Mouse (Mus musculus): ENCODE data around the gene Ddx6.
A peak's percentile ranks its signal among the peaks of the same experiment; 100 is the strongest.

Ddx6 gene

DNA sequence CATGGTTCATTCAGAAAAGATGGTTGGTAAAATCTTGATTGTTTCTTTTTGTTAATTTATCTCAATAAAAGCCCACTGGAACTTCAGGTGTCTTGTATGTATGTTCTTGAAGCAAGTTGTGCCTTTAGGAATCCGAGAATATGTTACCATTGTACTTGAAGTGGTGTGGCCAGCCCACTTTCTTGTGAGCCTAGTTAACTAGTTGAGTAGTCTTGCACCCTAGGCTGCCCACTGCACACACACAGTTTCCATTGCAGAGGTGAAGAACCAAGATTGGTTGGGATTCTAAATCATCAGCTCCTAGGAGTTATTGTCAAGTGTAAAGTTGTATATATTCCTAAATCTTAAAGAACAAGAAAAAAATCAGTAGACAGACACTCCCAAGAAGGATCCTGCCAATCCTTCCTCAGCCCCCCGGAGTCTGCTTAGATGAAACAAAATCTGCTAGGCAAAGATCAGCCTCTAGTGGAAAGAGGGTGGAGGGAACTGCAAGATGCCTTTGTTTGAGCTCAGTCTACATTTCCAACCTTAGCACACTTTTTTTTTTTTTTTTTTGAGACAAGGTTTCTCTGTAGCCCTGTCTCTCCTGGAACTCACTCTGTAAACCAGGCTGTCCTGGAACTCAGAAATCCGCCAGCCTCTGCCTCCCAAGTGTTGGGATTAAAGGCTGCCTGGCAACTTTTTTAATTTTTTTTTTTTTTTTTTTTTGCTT is 36.1 kb downstream of the Ddx6 start:
- no peak for DNase-seq (ENCODE audit: low spot score in 2 of 2)

DNA sequence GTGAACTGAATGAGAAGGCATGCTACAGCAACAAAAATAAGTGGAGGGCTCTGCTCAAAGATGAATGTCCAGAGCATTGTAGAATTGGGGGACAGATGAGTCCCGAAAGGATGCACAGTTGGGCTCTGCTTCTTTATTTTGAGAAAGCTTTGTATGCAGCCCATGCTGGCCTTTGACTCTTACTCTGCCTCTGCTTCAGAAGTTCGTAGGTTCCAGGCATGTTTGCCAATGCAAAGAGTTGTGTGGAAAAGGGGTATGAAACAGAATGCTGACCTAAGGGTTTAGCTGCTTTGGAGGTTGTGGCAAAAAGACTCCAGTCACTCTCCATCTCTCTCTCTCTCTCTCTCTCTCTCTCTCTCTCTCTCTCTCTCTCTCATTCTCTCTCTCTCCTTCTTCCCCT is 36.9 kb downstream of the Ddx6 start:
- no peak for DNase-seq (ENCODE audit: low spot score in 2 of 2)

DNA sequence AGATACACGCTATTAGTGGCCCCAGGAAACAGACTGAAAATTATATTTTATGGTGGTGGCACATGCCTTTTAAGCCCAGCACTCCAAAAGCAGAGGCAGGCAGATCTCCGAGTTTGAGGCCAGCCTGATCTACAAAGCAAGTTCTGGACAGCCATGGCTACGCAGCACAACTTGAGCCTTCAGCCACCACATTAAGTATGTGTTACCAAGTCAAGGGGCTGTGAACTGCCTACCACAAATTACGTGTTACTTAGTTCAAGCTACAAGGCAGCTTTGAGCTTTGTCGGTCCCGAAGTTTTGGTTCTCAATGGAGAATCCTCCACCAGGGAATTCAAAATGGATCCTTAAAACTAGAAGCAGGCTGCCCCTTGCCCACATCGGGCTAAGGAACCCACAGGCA is 38.4 kb downstream of the Ddx6 start:
- no peak for DNase-seq (ENCODE audit: low spot score in 2 of 2)

DNA sequence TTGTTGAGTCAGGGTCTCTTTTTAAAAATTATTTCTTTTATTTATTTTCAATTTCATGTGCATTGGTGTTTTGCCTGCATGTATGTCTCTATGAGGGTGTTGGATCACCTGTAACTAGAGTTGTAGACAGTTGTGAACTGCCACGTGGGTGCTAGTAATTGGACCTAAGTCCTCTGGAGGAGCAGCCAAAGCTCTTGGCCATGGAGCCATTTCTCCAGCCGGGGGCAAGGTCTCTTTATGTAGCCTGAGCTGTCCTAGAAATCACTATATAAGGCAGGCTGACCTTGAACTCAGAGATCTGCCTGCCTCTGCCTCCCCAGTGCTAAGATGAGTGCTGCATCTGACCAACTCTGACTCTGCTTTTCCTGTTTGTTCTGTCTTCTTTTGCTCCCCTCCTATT is 39.5 kb downstream of the Ddx6 start:
- DNase-seq (ENCODE audit: low spot score in 2 of 2): no peak

DNA sequence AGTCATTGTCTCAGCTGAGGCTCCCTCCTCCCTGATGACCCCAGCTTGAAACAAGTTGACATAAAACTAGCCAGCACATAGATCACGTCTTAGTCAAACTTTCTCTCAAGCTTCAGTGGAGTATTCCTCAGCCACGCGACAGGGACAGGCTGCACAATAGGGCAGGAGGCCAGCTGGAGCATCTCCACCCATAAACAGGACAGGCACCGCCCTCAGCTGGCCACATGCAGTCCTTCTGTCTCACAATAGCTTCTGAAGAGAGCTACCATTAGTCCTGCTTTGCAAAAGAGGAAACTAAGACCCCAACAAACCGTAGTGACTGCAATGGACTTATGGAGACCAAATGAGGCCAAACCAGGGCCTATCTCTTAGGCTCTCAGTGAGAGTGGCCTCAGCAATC is 40.8 kb downstream of the Ddx6 start:
- no peak for DNase-seq (ENCODE audit: low spot score in 2 of 2)

DNA sequence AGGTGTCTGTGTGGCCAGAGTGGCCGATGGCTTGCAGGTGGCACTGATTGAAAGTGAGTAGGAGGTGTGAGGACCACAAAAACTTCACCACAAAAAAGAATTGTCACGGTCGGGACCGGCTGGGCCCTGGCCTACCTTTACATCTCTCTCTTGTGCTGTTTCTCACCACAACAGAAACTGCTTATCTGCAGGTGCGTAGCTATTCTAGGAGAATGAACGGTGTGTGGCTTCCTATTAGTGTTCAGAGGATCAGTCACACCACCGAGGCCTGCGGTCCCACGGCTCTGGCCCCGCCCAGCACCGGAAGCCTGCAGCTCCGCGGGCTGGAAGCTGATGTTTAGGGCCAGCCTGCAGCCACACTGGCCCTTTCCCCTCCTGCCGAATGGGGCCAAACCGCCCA is 41.2 kb downstream of the Ddx6 start:
- DNase-seq (ENCODE audit: low spot score in 2 of 2): no peak

DNA sequence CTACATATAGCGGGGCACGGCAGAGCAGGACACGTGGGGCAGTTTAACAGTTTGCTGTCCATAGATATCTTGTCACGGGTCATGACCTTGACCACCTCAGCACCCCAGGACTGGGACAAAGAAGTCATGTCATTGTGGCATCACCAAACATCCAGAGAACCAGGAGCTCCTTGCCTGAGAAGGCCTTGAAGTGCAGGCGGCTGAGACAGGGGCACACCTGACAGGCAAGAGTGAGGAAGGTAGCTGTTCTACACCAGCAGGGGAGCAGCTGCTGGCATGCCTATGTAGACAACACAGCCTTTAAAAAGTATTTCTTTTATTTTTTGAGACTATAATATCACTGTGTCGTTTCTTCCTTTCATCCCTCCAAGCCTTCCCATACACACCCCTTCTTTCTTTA is 41.7 kb downstream of the Ddx6 start:
- DNase-seq (ENCODE audit: low spot score in 2 of 2): no peak

DNA sequence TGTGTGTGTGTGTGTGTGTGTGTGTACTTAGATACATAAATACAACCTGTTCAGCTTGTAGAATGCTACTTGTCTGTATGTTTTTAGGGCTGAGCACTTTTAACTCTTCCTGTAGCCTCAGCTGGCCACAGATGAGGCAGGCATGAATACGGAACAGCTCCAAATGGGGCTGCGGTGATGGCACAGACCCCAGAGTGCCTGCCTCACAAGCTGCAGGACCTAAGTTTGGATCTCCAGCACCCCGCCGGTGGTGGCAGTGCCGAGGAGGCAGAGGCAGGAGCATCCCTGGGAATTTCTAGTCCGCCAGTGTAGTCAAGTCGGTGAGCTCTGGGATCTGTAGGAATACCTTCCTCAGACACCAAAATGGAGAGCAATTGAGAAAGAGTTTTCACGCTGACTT is 42.3 kb downstream of the Ddx6 start:
- no peak for DNase-seq (ENCODE audit: low spot score in 2 of 2)

DNA sequence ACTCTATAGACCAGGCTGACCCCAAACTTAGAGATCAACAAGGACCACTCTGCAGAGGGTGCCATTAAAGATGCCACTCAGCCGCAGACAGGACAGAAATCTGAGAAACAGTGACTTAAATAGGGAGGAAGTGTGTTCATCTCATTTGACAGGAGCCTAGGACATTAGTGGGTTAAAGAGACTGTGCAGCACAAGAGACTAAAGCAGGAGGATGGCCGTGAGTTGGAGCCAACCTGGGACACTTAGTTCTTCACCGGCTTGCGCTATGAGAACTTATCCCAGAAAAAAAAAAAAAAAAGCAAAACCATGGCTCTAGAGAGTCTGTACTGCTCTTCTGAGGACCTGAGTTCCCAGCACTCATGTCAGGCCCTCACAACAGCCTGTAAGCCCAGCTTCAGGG is 43.0 kb downstream of the Ddx6 start:
- no peak for DNase-seq (ENCODE audit: low spot score in 2 of 2)

DNA sequence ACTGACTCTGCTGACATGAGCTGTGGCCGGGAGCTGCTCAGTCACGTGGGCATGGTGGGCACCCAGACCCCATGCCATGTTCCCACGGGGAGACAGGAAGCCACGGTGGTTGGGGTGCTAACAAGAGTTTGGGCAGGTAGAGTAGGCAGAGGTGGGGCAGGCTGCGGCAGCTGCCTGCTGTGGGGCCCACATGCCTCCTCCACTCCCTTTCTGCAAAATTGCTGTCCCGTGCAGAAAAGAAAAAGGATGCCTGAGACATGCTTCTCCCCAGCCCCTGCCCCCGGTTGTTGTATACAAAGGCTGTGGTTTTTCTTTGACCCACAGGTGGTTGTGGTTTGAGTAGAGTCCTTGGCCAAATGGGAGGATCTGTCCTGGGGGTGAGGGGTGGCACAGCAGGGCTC is 44.2 kb downstream of the Ddx6 start:
- DNase-seq (ENCODE audit: low spot score in 2 of 2): no peak

DNA sequence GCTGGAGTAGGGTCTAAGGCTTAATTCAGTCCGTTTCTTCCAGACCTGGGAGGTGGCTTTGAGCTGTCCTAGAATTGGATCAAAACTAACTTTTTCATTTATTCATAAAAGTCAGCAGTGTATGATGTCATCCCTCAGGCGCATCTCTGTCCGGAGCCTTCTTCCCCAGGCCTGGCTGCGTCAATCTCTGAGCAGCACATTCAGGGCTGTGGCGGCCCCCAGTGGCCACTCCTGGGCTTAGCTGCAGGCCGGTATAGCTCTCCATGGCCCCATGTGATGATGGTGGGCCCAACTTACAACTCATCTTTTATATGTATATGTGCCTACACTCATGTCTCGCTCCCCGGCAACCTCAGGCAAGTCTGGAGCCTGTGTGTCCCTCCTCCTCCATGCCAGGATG is 47.3 kb downstream of the Ddx6 start:
- DNase-seq (ENCODE audit: low spot score in 2 of 2): peak in 1 of 2 experiments; percentile 59

DNA sequence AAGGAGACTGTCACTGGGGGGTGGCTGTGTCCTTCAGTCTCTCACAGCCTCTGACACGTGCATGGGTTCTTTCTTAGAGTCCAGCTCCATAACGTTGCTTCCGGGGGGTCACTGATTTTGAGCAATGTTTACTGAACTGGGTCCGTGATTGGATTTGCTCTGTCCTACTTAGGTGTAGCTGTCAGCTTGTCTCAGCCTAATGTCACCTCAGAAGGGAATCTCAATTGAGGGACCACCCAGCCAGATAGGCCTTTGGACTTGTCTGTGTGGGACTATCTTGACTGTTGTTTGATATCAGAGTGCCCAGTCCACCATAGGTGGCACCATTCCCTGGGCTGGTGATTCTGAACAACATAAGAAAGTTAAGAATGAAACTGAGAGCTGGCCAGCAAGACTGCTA is 49.2 kb downstream of the Ddx6 start:
- no peak for DNase-seq (ENCODE audit: low spot score in 2 of 2)

DNA sequence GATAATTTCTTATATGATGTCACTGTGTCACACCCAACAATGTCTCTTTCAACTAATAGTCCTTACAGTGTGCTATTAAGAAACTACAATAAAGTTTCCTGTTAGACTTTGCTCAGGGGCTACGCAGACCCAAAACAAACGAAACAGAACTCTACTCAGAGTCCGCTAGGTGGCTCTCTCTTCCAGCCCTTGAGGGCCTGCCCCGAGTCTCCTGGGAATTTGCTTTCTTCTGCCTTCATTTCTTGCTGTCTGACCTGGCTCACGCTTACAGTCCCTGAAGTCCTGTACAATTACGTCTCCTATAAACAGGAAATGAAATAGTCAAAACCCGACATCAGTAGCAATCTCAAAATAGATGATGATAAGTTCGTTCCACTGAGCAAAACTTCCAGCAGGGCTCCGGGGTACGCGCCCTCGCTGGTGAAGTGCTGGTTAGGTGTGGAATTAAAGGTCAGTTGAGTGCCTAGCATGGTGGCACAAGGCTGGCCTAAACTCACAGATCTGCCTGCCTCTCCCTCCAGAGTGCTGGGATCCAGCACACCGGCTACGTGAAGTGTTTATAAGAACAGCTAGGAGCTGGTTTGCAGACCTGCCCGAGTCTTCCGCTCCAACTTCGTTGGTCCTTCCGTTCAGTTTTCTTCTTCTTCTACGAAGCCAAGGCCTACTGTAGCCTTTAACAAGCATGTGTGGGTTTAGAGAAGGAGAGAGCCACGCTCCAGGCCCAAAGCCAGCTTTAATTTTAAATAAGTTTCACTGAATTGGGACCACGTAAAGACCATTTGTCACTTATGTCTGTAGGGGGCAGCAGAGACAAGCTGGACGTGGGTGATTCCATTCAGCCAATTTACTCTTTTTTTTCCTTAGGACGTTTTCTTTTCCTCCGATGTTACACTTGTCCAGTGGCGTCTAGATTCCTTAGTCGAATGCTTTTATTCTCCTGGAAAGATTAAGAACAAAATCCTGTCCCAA is 50.7 kb downstream of the Ddx6 start:
- peak in 1 of 2 experiments; percentile 72 for DNase-seq (ENCODE audit: low spot score in 2 of 2)

DNA sequence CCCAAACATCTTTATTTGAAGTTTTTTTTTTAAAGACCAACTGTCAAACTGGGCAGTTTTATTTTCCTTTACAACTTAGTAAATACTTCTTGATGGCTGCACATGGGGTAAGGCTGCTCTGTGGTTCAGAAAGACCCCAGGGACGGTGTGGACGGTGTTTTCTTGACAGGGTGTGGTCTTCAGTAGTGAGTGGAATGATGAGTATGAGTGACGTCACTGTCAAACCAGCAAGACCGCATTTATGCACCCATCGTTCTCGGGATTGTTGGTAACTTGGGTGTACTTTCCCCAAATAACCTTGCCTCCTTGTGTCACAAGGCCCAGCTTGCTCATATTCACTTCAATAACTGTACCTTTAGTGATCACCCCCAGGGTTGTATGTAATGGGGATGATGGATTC is 59.0 kb downstream of the Ddx6 start:
- no peak for DNase-seq (ENCODE audit: low spot score in 2 of 2)

DNA sequence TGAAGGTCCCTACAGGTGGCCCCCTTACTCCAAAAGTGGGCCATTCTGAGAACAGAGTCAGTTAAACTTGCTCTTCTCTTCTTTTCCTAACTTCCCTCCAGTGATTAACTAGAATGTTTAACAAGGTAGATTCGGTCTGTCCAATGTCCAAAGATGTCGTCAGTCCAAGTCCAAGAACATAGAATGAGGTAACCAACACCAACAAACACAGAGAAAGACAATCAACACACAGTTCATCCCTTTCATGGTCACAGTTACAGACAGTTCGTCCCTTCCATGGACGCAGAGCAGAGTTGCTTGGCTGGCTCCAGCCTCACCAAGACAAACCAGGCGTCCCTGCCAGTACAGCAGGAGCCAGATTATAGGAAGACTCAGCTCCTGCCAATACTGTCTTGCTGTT is 66.7 kb downstream of the Ddx6 start:
- DNase-seq (ENCODE audit: low spot score in 2 of 2): no peak

DNA sequence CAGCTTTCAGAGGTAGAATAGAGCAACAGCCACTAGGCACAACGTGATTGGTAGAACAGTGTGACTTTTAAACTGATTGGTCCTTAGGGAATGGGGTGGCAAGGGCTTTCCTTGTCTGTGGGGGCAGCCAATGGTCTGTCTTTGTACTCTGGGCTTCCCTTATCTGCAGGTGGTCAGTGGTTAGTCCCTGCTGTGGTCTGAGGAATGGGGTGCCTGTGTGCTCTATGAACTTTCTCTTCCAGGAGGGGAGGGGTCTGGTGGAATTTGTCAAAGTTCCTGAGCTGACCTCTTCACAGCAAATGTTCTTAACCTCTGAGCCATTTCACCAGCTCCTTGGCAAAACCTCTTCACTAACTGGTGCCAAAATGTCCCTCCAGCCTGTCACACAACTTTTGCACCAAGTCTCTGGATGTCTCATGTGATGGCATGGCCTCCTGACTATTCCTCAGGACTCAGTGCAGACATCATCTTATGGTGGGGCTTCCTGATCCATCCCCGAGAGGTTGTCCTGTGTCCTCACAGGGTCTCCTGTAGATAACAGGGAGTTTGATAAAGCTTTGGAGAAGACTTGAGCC is 67.7 kb downstream of the Ddx6 start:
- no peak for DNase-seq (ENCODE audit: low spot score in 2 of 2)

DNA sequence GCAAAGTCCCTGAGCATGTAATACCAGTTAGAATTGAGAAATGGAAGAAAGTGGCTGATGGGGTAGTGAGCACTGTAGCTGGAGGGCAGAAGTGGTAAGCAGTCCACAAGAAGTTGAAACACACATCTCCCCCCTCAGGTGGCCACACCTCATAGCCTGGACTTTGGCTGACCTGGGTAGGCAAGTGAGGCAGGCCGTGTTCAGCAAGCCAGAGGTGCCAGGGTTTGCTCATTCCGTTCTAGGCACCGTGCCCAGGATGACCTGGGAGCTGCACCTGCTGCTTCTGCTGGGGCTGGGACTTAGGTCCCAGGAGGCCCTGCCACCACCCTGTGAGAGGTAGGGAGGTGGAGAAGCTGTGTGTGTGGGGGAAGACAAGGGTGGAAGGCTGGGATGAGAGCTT is 68.3 kb downstream of the Ddx6 start, which contains the start of gene Treh:
Gene Treh (plus strand): TSS at position 229 of the 400 bp plus-strand sequence.
- no peak for DNase-seq (ENCODE audit: low spot score in 2 of 2)

DNA sequence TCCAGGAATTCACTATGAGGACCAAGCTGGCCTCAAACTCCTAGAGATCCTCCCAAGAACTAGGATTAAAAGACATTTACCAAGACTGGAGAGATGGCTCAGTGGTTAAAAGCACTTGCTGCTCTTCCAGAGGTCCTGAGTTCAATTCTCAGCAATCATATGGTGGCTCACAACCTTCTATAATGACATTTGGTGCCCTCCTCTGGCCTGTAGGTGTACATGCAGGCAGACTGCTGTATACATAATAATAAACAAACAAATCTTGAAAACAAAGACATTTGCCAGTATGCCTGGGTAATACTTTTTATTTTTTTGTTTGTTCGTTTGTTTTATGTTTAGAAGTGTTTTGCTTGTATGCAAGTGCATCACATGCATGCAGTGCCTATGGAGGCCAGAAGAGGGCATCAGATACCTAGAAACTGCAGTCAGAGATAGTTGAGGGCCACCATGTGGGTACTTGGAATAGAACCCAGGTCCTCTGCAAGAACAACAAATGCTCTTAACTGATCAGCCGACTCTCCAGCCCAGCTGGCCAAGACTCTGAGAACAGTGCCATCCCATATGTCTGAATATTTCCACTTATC is 73.7 kb downstream of the Ddx6 start:
- no peak for DNase-seq (ENCODE audit: low spot score in 2 of 2)

DNA sequence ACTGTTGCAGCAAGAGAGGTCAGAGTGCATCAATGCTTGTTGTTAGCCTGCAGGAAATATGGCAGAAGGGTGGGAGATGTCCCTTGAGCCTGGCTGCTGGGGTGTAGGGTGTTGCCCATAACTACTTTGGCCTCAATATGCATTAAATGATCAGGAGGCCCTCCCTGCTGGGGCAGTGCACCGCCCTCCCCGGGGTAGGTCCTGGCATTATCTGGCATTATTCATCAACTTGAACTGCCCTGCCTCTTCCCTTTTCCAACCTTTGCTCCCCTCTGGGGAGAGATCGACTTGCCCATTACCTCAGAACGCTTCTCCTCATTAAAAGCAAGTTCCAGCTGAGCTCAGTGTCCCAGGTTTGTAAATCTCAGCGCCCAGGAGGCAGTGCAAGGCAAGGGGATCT is 74.9 kb downstream of the Ddx6 start:
- DNase-seq (ENCODE audit: low spot score in 2 of 2): no peak

DNA sequence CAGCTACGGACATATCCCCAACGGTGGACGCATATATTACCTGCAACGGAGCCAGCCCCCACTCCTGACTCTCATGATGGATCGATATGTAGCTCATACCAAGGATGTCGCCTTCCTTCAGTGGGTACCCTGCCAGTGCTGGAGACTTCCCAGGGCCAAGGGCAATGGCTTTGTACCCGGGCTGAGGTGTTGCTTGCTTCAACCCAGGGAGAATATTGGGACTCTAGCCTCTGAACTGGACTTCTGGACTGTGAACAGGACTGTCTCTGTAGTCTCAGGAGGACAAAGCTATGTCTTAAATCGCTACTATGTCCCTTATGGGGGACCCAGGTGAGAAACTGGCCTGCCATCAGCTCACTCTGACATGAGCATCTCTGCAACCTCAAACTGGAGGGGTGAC is 78.4 kb downstream of the Ddx6 start:
- DNase-seq (ENCODE audit: low spot score in 2 of 2): no peak

DNA sequence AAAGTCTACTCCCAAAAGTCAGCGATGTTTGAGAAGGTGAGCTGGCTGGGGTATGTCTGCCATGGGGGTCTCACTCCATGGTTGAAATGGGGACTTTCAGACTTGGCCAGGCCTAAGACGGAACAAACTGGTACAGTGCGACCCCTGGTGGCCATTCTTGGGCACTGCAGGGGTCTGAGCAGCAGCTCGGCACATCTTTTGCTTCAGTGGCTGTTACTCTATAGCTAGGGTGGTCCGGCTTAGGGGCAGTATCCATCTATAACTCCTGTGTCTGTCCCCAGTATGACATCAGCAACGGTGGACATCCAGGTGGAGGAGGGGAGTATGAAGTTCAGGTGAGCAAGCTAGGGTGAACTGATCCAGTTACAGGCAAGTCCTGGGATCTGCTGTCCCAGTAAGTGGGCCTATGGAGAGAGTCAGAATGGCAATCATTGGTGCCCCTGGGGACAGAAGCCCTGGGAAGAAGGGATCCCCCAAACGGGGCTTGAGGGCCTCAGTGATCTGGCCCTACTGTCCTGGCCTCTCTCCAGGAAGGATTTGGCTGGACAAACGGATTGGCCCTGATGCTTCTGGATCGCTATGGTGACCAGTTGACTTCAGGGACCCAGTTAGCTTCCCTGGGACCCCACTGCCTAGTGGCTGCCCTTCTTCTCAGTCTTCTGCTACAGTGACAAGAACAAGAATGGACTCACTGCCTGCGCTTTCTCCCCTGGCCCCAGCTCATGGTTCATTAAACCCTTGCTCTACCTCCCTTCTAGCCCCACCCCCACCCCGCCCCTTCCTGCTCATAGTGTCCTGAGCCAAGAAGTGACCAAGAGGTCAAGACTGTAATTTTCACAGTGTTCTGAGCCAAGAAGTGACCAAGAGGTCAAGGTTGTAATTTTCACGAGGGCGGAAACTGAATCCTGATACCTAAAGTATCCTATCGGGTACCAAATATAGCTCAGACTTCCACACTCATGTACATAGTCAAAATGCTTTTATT is 80.9 kb downstream of the Ddx6 start:
- DNase-seq (ENCODE audit: low spot score in 2 of 2): peak in 1 of 2 experiments; percentile 69

Data from left cerebral cortex, adult 9 months (tissue).